Mouse (Mus musculus): ENCODE results near the gene Maea. TPM values are rescaled to one million over a fixed set of nuclear protein-coding genes. Genes with fewer than 3 reads are reported as not detected.
"Not testable (repeated sequence)": the region's sequence is repeated elsewhere in the genome, so short reads cannot be mapped to it uniquely, and the experiment has no call there.

Gene Maea
- 10 to 100 TPM; 56.5 to 67.7 TPM for total RNA-seq (2021)
- long read RNA-seq, experiment 1, transcript Maea-201 (9 exons, 2,193 nt) = major isoform, 147 of 160 reads
- long read RNA-seq, experiment 1, partial matches to known transcripts = 7 of 160 reads
- long read RNA-seq, experiment 1, other reads (novel, unspliced or antisense) = 6 of 160 reads
- long read RNA-seq, experiment 2, transcript Maea-201 (9 exons, 2,193 nt) = major isoform, 130 of 144 reads
- long read RNA-seq, experiment 2, partial matches to known transcripts = 8 of 144 reads
- long read RNA-seq, experiment 2, other reads (novel, unspliced or antisense) = 5 of 144 reads

DNA sequence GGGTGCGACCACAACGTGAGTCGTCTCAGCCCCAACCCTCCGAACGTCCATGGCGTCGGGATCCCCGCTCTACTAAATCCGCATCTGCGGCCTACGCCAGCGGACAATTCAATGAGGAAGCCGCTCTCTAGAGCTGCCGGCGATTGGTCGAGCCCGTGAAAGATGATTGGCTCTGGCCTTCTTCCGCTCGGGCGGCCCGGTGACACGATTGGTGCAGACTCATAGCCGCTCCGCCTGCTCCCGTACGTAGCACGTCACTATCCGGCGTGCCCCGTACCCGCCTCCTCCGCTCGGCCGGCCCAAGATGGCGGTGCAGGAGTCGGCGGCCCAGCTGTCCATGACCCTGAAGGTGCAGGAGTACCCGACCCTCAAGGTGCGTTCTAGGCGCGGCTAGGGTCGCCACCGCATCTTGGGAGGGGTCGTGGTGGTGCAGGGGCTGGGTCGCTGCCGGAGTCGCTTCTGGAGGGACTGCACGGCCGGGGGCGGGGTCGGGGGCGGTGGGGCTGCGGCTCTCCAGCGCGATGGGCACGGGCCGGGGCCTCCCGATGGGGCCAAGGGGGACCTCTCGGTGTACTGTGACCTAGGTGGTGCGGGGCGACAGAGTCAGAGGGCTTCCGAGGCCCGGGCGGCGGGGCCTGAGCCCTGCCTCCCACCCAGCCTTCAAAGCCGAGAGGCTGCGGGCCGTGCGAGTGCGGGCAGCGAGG, at the start of gene Maea:
Gene Maea, plus strand, starts transcription at position 237 of the 704 bp plus-strand sequence.
- peak; percentile 96 for DNase-seq (ENCODE audit: low spot score)

DNA sequence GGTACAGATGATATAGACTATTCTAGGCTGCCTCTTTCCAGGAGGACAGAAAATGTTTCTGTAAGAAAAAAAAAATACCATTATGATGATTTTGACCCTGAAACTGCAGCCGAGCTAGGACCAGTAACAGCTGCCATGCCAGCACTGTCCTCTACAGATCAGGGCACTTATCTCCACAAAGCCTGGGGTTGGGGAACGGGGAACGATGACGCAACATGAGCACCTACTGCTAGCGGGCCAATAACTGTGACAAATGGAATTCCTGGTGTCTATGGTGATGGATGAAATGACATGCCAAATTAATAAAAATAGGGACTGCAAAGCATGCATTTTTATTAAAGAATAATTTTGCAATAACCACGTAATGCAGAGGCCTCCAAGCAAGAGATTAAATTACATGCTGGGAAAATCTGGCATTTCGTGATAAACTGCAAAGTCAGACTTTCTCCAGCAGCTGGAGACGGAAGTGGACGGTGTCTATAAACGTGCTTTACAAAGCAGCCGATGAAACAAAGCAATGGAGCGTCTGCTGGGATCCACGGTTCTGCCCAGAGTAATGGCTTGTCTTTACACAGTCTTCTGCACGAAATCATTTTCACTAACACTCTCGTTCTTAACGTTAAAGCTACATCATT, 41.4 kb upstream of the Maea start:
- no peak for DNase-seq (ENCODE audit: low spot score)

DNA sequence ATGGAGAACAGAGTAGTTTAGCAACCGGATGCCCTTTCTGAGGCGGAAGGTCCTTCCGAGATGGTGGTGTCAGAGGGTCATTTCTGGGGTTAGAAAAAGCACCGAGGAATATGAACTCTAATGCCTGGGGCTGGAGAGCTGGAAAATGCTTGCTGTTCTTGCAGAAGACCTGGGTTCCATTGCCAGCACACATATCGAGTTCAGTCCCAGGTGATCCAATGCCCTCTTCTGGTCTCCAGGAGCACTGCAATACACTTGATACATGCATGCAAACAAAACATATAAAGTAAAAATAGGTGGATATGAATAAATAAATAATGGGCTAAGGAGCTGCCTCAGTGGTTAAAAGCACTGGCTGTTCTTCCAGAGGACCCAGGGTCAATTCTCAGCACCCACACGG, 38.1 kb upstream of the Maea start:
- DNase-seq (ENCODE audit: low spot score) = peak; percentile 28

DNA sequence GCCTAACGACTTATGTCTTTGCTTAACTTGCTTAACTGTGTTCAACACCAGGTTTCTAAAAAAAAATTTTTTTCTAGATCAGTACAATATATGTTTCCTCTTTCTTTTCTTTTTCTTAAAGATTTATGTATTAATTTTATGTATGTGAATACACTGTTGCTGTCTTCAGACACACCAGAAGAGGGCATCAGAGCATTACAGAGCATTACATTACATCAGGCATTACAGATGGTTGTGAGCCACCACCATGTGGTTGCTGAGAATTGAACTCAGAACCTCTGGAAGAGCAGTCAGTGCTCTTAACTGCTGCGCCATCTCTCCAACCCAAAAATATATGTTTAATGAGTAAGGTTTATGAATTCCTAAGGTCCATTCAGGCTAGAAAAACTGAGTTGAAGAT, 33.5 kb upstream of the Maea start:
- DNase-seq (ENCODE audit: low spot score) = no peak

DNA sequence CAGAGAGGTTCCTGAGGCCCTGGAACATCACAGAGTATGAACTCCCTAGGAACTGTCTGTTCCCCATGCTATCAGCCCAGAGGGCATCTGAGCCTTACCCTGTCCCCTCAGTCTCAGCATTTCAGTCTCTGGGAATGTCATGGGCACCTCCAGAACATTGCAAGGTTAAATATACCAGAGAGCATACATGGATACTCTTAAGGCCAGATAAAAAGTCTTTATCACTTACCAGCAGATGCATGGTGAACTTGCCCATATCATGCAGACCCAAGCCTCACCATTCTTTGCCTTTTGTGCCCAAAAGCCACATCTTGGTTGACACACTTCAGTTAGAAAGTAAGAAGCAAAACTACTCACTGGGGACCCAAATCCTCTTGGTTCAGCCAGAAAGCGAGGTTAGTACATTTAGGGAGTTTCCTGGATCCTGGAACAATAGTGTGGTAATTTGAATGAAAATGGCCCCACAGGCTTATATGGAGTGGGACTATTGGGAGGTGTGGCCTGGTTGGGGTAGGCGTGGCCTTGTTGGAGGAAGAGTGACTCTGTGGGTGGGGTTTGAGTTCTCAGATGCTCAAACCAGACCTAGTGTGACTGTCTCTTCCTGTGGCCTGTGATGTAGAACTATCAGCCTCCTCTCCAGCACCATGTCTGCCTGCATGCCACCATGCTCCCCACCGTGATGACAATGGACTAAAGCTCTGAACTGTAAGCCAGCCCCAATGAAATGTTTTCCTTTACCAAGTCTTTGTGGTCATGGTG, 24.4 kb upstream of the Maea start:
- no peak for DNase-seq (ENCODE audit: low spot score)

DNA sequence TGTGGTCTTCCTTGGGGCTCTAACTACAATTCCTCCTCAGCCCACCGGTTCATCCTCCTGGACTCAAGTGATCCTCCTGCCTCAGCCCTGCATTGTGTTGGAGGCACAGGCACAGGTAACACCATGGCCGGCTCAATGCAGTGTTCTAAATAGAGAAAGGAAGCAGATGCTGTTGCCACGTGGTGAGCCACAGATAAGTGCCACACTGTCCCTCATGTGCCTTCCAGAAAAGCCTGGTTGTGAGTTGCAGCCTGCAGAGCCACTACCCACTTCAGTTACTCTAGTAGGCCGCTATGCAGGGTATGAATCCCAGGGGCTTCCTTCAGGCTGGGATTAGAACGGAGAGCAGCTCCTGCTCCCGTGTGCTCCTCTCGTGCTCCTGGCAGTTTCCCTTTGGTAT, 23.1 kb upstream of the Maea start:
- no peak for DNase-seq (ENCODE audit: low spot score)

DNA sequence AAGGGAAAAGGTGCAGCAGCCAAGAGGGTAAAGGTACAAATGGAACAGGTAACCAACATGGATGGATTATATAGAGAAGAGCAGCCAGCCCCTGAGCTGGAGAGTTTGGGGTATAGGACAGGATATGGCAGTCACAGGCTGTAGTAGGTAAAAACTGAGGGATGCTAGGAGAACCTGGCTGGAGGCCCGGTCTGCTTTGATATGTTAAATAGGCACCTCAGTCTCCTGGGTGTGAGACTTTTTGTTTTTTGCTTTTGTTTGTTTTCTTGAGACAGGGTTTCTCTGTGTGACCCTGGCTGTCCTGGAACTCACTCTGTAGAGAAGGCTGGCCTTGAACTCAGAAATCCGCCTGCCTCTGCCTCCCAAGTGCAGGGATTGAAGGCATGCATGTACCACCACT, 10.8 kb upstream of the Maea start:
- DNase-seq (ENCODE audit: low spot score) = no peak

DNA sequence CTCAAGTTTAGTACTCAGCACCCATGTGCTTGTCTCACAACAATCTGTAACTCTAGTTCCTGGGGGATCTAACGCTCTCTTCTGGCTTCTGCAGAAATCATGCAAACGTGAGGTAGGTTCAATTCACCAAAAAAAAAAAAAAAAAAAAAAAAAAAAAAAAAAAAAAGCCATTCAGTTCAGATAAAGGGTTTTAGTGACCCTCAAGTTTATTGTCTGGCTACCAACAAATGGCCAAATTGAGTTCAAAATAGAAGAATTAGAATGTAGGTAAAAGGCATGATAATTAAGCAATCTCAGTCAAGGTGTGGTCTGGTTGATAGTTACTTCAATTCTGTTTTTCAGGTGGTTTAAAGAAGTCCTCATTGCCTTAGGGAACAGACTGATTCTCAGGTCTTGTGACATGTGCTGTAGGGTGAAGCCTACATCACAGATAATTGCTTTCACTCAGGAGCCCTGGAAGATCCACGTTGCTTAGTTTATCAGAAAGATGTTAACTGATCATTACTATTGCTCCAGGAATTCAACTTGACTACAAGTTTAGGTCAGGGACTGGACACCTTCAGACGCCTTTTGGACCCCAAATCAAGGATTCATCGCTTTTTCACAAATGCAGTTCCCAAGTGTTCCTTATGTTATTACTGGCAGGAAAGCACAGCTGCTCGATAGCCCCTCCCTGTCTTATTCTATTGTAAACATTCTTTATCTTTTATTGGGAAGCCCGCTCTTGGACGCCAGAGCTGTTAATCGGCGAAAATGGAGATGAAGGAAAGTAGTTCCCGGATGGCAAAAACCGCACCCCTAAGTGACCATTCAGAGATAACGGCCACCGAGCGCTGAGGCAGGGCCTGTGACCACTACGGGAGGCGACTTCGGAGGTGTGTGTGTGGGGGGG, 682 bp upstream of the Maea start:
- DNase-seq (ENCODE audit: low spot score) = no peak

DNA sequence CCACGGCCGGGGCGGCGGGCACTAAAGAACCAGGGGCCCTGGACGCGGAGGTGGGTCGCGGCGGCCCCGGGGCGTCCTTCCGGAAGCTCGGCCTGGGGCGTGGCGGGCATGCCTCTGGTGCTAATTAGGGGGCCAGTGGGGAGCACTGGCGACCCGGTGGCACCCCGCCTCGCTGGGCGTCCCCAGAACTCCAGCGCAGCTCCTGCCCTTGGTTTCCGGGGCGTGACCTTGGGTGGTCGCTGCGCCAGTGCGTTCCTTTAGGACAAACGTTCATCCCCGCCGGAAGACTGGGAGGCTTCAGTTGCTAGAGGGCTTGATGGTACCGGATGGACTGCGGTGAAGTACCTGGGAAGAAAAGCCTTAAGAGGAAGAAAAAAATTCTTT, 660 bp downstream of the Maea start:
- DNase-seq (ENCODE audit: low spot score) = peak; percentile 12

DNA sequence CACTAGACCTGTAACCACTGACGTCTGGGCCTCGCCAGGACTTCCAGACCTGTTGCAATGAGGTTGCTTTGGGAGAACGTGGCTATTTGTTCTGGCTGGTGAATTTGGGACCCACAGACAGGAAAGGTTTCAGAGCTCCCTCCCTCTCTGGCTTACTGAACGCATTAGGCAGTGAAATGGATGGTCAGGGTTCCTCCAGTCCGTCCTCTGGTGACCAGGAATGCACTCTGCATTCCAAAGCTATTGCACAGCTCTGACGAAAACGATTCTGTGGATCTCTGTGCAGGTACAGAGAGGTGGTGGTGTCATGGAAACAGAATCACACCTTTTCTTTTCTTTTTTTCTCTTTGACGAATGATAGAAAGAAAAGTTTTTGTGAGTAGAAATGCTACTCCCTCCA, 1.9 kb downstream of the Maea start:
- no peak for DNase-seq (ENCODE audit: low spot score)

DNA sequence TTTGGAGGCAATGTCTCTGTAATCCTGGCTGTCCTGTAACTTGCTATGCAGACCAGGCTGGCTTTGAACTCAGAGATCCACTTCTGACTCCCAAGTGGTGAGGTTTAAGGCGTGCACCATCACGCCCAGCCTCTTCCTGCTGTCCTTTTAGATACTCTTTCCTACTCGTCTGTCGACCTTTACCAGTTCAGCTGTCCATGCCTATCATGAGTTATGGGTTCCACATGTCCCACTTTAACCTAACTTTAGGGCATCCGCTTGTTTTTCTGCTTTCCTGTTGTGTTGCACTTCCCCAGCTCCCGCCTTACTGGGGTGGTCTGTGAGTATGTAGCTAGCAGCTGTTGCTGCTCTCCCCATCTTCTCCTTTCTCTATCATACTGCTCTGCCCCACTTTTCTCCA, 5.9 kb downstream of the Maea start:
- DNase-seq (ENCODE audit: low spot score) = no peak

DNA sequence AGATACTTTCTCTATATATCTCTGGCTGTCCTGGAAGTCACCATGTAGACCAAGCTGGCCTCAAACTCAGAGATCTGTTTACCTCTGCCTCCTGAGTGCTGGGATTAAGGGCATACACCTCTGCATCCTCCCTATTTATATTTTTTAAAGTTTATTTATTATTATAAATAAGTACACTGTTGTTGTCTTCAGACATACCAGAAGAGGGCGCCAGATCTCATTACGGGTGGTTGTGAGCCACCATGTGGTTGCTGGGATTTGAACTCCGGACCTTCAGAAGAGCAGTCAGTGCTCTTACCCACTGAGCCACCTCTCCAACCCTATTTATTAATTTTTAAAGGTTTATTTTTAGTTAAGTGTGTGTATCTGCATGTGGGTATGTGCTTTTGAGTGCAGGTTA, 6.9 kb downstream of the Maea start:
- not testable (repeated sequence) for DNase-seq (ENCODE audit: low spot score)

DNA sequence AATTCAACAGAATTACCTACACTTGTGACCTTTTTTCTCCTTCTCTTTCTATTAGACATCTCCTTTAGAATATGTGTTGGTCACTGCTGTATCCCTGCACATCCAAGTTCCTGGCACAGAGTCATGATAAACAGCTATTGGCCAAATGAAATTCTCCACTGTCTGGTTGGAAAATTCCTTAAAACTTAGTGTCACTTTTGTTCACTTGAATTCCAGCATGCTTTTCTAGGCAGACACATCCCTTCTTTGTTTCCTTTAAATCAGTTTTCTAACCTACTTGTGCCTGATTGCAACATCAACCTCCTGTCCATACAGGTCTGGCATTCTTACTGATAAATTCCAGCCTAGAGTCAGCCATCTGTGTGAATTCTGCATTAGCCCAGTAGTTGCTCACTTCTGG, 7.5 kb downstream of the Maea start:
- DNase-seq (ENCODE audit: low spot score) = no peak

DNA sequence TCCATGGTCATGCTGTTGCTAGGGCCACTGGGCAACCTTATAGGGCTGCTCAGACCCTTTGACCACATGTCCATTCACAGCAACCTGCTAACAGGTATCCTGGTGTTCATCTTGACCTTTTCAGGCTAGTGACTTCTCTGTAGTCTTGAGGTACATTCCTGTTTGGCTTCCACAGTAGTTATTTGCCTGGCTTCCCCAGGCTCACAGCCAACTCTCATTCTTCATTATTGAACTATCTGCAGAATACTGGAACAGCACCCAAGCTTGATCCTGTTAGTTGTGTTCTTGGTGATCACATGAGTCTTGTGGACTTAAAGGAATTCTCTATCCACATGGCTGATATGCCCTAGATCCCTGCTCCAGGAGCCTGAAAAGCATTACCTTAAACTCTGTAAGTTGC, 8.3 kb downstream of the Maea start:
- no peak for DNase-seq (ENCODE audit: low spot score)

DNA sequence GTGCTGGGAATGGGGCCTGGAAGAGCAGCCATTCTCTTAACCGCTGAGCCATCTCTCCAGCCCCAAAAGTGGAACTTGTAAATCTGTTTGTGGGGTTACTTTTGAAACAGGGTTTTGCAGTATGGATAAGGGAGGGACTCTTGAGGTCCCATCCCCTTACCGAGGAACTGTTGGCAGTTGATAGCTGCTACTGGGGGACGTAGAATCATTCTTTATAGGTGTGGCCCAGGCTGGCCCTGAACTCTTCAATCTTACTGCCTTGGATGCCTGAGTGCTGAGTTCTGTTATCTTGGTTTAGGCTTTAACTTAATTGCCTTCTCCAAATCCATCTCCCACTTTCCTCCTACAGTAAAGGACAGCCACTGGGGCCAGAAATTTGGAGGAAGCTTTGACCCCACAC, 8.8 kb downstream of the Maea start:
- no peak for DNase-seq (ENCODE audit: low spot score)

DNA sequence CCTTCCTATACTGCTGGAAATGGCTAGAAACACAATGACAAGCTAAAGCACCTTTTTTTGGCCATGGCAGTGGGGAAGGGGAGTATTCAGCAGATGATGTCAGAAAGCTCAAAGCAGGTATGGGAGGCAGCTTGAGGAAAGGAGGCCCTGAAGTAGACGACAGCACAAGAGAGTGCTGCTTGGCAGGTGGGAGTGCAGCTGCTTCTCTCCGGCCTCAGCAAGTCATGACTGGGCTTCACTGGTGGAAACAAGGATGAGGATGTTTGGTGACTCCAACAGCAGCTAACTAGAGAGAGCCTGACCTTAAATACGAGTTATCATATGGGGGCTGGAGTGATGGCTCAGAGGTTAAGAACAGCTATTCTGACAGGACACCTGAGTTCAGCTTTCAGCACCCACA, 12.3 kb downstream of the Maea start:
- no peak for DNase-seq (ENCODE audit: low spot score)

DNA sequence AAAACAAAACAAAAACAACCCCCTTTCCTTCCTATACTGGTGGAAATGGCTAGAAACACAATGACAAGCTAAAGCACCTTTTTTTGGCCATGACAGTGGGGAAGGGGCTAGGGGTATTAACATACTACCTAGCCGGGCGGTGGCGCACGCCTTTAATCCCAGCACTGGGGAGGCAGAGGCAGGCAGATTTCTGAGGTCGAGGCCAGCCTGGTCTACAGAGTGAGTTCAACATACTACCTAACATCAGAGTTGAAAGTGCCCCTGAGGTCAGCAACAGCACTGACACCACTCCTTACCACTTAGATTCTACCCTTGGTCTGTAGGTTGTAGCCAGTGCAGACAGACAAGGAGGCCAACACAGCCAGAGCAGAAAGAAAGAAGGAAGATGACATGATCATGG, 13.9 kb downstream of the Maea start:
- DNase-seq (ENCODE audit: low spot score) = no peak

DNA sequence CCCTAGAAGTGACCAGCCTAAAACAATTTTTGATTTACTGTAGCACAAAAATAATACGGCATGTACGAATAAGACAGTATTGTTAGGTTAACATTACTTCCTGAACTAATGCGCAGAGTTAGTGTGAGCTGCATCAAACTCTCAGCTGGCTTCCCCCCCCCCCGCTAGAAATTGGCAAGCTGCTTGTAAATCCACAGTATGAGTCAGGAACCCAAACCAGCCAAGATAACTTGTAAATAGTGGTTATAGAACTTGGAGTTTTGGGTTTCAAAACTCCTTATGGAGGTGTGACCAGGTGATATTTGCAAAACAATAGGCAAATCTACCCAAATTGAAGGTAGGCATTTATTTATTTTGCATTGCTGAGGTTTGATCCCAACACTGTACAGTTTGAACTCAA, 14.4 kb downstream of the Maea start:
- DNase-seq (ENCODE audit: low spot score) = no peak

DNA sequence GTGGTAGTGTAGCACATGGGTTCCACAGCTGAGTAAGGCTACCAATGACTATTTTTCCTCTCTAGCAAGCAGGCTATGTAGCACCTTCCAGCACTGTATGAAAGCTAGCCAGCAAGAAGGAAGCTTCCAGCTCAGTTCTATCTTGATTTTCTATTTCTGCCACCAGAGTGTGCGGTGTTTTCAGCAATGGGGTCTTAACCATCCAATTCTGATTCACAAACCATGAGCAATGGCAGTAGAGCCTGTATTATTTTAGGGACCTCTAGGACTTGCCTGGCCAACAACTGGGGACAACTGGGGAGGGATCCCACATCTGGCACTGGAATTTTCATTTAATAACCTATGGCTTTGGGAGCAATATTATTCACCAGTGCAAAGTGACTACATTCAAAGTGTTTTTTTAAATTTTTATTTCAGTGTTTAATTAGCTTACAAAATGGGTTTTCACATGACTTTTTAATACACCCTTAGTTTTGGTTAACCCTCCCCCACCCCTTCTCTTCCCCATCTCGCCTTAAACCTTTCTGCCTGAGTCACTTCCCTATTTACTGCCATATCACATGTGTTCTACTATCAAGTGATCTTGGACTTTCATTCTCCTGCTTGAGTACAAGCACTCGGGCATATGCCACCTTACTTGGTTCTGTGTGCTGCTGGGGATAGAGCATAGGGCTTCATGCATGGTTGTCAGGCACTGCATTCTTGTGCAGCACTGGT, 16.4 kb downstream of the Maea start:
- no peak for DNase-seq (ENCODE audit: low spot score)

DNA sequence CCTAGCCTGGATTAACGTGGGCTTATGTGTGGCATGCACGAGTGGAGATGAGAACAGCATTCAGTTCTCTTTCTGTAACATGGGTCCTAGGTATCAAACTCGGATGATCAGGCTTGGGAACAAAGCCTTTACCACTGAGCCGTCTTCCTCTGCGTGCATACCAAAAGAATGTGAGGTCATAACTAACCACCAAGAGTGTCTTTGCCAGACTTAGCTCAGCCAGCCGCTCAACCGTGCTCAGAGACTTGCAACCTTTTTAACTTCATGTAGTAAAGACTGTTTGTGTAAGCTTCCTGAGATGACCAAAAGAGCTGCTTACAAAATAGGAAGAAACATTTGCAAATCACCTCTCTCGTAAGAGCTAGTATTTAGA, 16.9 kb downstream of the Maea start:
- DNase-seq (ENCODE audit: low spot score) = no peak

DNA sequence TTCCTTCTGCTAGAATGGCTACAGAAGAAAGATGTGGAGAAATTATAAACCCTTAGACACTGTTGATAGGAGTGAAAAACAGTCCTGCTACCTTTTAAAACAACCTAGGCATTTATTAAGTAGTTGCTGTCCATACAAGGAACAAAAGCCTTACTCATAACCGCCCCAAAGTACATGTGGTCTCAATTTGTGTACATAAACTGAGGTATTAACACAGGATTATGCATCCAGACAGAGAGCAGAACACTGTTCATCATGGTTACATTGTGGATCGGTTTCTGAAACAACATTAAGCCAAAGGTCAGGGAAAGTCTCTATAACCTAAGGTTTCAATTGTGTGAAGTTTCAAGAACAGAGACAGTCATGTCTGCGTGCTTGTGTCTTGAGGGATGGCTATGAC, 17.7 kb downstream of the Maea start:
- DNase-seq (ENCODE audit: low spot score) = no peak
